Mouse (Mus musculus) activated CD4-positive, CD25-positive, alpha-beta regulatory T cell (primary cell): ENCODE results near the gene Rom1. TPM values are rescaled to one million over a fixed set of nuclear protein-coding genes. Genes with fewer than 3 reads are reported as not detected.

Experiments used
- polyA plus RNA-seq, 2 experiments: library from polyadenylated mRNA; unstranded; fragments of 100-300 nt; shearing (Covaris generic); gene quantifications; one replicate each; pipeline ENCODE4 v1.2.1; 2017

Gene Rom1
- 10 to 100 TPM in 1 of 2 experiments, 1 to 10 TPM in 1; 6.7 to 22.9 TPM for polyA plus RNA-seq

GRCm38 (mm10) chr19:8929224-8930088 is at the start of gene Rom1, which contains the start of gene Eml3:
Gene Rom1, minus strand, starts transcription at chr19:8929356.
Gene Eml3, plus strand, starts transcription at chr19:8929552.

GRCm38 (mm10) chr19:8966590-8967372 is 37.6 kb upstream of the Rom1 start, which contains the start of gene Eef1g:
Gene Eef1g, plus strand, starts transcription at chr19:8967041.

GRCm38 (mm10) chr19:8953135-8954039 is 24.2 kb upstream of the Rom1 start, which contains the start of gene Tut1:
Gene Tut1, plus strand, starts transcription at chr19:8953847.

GRCm38 (mm10) chr19:8941515-8942217 is 12.5 kb upstream of the Rom1 start, which contains the start of gene Mta2:
Gene Mta2, plus strand, starts transcription at chr19:8941875.

GRCm38 (mm10) chr19:8920073-8920736 is 9.0 kb downstream of the Rom1 start, which contains the start of gene B3gat3:
Gene B3gat3, plus strand, starts transcription at chr19:8920374.

GRCm38 (mm10) chr19:8897865-8898495 is 31.2 kb downstream of the Rom1 start, which contains the start of gene Ganab:
Gene Ganab, plus strand, starts transcription at chr19:8898071.

GRCm38 (mm10) chr19:8892829-8893766 is 36.1 kb downstream of the Rom1 start, which contains the start of gene Ints5:
Gene Ints5, plus strand, starts transcription at chr19:8893005.

GRCm38 (mm10) chr19:8888511-8889385 is 40.4 kb downstream of the Rom1 start, which contains the start of the genes 1810009A15Rik and Gm49416:
Gene 1810009A15Rik, plus strand, starts transcription at chr19:8888853.
Gene Gm49416, plus strand, starts transcription at chr19:8888926.

GRCm38 (mm10) chr19:8883616-8884015 is 45.5 kb downstream of the Rom1 start, which contains the start of the genes Lbhd1 and Gm49403:
Gene Lbhd1, plus strand, starts transcription at chr19:8883732.
Gene Gm49403, plus strand, starts transcription at chr19:8883930.

GRCm38 (mm10) chr19:8880311-8881033 is 48.7 kb downstream of the Rom1 start, which contains the start of gene Uqcc3:
Gene Uqcc3, minus strand, starts transcription at chr19:8880923.

Other genes starting within 250 kb of the Rom1 start
- gene Slc3a2, start 206.0 kb downstream of the Rom1 start, polyA plus RNA-seq: 100 to 1,000 TPM; 123 to 154 TPM
- 10 to 100 TPM; 56.2 to 78.4 TPM for gene Wdr74, start 193.5 kb downstream of the Rom1 start, polyA plus RNA-seq
- gene 1700092M07Rik, start 188.6 kb downstream of the Rom1 start, polyA plus RNA-seq: under 1 TPM; 0.53 to 0.74 TPM
- 100 to 1,000 TPM; 143 to 165 TPM for gene Stx5a, start 187.9 kb downstream of the Rom1 start, polyA plus RNA-seq
- gene Nxf1, start 172.3 kb downstream of the Rom1 start, polyA plus RNA-seq: 100 to 1,000 TPM; 161 to 220 TPM
- 10 to 100 TPM; 90.9 to 99.6 TPM for gene Tmem223, start 158.4 kb downstream of the Rom1 start, polyA plus RNA-seq
- gene Tmem179b, start 154.9 kb downstream of the Rom1 start, polyA plus RNA-seq: 100 to 1,000 TPM; 176 to 213 TPM
- 10 to 100 TPM; 12.9 to 19.2 TPM for gene Taf6l, start 142.9 kb downstream of the Rom1 start, polyA plus RNA-seq
- gene Polr2g, start 130.8 kb downstream of the Rom1 start, polyA plus RNA-seq: 100 to 1,000 TPM; 144 to 188 TPM
- gene Zbtb3, start 126.8 kb downstream of the Rom1 start, polyA plus RNA-seq: 1 to 10 TPM; 2.1 to 2.7 TPM
- 10 to 100 TPM; 45.5 TPM for gene Ttc9c, start 110.0 kb downstream of the Rom1 start, polyA plus RNA-seq
- gene Hnrnpul2, start 109.3 kb downstream of the Rom1 start, polyA plus RNA-seq: 10 to 100 TPM; 13.8 to 14.4 TPM
- gene AC129217.1, start 99.6 kb downstream of the Rom1 start, polyA plus RNA-seq: under 1 TPM in 1 of 2 experiments, not detected in 1; 0.89 TPM
- gene Bscl2, start 91.9 kb downstream of the Rom1 start, polyA plus RNA-seq: 100 to 1,000 TPM; 115 to 134 TPM
- gene Gng3, start 90.2 kb downstream of the Rom1 start, polyA plus RNA-seq: 1 to 10 TPM in 1 of 2 experiments, under 1 TPM in 1; 0.39 to 1.0 TPM
- gene Lrrn4cl, start 78.6 kb downstream of the Rom1 start, polyA plus RNA-seq: under 1 TPM in 1 of 2 experiments, not detected in 1; 0.10 TPM
- gene Ubxn1, start 57.9 kb downstream of the Rom1 start, polyA plus RNA-seq: 100 to 1,000 TPM; 155 to 175 TPM
- gene Uqcc3, start 48.4 kb downstream of the Rom1 start, polyA plus RNA-seq: 100 to 1,000 TPM in 1 of 2 experiments, 10 to 100 TPM in 1; 79.3 to 105 TPM
- 10 to 100 TPM; 81.7 to 89.2 TPM for gene Lbhd1, start 45.6 kb downstream of the Rom1 start, polyA plus RNA-seq
- not detected for gene Gm49403, start 45.4 kb downstream of the Rom1 start, polyA plus RNA-seq
- gene 1810009A15Rik, start 40.5 kb downstream of the Rom1 start, polyA plus RNA-seq: 10 to 100 TPM; 53.7 to 60.3 TPM
- gene Gm49416, start 40.4 kb downstream of the Rom1 start, polyA plus RNA-seq: not detected
- 10 to 100 TPM; 33.7 to 35.1 TPM for gene Ints5, start 36.4 kb downstream of the Rom1 start, polyA plus RNA-seq
- gene Ganab, start 31.3 kb downstream of the Rom1 start, polyA plus RNA-seq: 100 to 1,000 TPM in 1 of 2 experiments, 10 to 100 TPM in 1; 76.4 to 105 TPM
- 10 to 100 TPM; 32.7 to 61.4 TPM for gene B3gat3, start 9.0 kb downstream of the Rom1 start, polyA plus RNA-seq
- 10 to 100 TPM; 65.5 to 86.4 TPM for gene Eml3, start 196 bp upstream of the Rom1 start, polyA plus RNA-seq
- 100 to 1,000 TPM; 207 to 252 TPM for gene Mta2, start 12.5 kb upstream of the Rom1 start, polyA plus RNA-seq
- 10 to 100 TPM; 28.1 to 34.9 TPM for gene Tut1, start 24.5 kb upstream of the Rom1 start, polyA plus RNA-seq
- 100 to 1,000 TPM; 243 to 311 TPM for gene Eef1g, start 37.7 kb upstream of the Rom1 start, polyA plus RNA-seq
- 10 to 100 TPM; 51.5 to 98.4 TPM for gene Ahnak, start 59.9 kb upstream of the Rom1 start, polyA plus RNA-seq
- not detected for gene Scgb1a1, start 158.6 kb upstream of the Rom1 start, polyA plus RNA-seq
- gene Asrgl1, start 206.3 kb upstream of the Rom1 start, polyA plus RNA-seq: 10 to 100 TPM; 24.2 to 24.7 TPM